Mouse (Mus musculus): Measurements from ENCODE around the gene Brsk1. TPM values are rescaled to one million over a fixed set of nuclear protein-coding genes. Genes with fewer than 3 reads are reported as not detected.

Brsk1 gene
- 9.4 and 9.6 TPM in 2 replicates for polyA plus RNA-seq (2015; fragmentation: Nextera tagmentation; extraction: Ambion mirVana)

DNA sequence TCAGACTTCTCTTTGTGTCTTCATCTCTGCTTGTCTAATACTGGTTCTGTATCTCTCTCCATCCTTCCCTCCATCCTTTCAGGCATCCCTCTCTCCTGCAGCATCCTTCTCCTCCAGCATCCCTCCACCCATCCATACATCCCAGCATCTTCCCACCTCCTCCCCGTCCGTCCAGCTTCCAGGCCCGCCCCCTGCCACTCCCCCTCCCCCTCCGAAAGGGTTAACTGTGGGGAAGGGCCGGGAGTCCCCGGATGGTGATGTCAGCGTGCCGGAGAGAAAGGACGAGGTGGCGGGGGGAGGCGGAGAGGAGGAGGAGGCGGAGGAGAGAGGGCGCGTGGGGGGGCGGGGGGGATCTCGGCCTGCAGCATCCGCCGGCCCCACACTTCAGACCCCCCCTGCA is at the start of gene Brsk1:
Gene Brsk1 (plus strand): TSS at position 218 of the 400 bp plus-strand sequence.

DNA sequence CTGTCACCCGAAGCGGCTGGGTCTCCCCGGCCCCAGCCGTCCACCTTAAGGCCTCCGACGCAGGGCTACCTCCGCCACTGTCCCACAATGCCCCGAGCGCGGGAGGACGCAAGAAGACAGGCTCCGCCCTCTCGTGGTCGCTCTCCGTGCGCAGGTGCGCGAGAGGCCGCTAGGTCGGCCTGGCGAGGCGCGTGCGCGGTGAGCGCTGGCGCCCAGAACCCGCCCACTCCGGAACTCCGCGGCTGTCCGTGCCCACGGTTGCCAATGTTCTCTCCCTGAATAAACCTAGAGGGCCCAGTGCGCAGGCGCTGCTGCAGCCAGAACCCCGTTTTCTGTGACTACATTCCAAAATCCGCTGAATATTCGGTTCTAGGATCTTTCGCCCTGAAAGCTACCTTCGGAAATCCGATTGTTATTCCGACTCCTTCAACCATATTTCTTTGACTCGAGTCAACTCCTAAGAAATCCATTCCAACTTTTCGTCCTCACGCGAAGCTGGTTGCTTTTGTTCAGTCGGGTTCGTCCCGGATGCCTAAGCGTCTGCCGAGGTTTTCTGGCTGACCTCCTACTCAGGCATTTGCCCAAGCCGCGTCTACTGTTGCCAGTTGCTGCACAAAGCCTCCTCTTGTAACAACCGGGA is 31.4 kb upstream of the Brsk1 start, which contains the start of gene Ppp6r1:
Gene Ppp6r1 (minus strand): TSS at position 108 of the 640 bp plus-strand sequence.

DNA sequence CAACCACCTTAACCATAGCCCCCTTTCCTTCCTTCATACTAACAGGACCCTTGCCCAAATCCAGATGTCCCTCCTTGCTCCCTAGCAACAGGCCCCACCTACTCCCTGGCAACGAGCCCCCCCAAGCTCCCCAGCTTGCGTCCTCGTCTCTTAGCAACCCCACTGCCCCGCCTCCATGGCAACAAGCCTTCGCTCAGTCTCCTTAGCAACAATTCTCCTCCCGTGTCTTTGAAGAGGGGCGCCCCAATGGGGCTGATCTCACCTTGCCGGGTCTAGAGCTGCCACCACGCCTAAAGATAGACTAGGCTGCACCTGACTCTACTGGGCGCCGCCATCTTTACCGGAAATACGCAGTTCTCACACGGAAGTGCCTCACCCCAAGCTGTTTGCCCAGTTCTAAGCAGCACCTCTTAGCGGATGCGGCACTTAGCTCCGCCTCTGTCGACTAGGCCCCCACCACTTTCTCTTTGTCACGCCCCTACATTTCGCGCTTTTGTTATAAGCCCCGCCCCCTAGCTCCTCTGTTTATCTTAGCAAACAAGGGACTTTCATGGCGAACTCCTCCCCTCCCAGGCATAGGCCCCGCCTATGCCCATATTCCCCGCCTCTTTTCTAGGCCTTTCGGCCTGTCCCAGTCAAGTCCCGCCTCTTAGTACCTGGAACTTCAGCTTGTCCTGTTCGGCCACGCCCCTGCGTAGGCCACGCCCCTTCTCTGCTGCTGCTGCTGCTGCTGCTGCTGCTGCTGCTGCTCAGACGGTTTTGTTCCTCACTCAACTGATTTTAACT is 5.6 kb upstream of the Brsk1 start, which contains the start of gene Hspbp1:
Gene Hspbp1 (minus strand): TSS at position 437 of the 786 bp plus-strand sequence.

DNA sequence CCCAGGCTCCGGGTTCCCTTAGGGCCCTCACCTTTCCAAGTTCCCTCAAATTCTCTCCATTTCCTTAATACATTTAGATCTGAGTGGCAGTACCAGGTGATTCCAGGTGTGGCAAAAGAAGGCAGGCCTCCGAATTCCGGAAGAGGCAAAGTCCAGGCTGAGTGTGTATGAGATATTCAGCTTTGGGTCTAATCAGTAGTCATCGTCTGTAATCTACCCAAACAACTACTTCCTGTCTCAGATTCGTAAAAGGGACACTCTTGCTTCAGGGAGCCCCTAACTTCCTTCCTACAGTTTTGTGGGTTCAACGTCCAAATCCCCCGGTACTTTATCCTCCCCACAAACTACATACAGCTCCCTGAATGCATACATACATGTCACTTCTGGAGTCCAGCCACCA is 34.8 kb downstream of the Brsk1 start, which contains the start of gene Tmem150b:
Gene Tmem150b (minus strand): TSS at position 81 of the 400 bp plus-strand sequence.

DNA sequence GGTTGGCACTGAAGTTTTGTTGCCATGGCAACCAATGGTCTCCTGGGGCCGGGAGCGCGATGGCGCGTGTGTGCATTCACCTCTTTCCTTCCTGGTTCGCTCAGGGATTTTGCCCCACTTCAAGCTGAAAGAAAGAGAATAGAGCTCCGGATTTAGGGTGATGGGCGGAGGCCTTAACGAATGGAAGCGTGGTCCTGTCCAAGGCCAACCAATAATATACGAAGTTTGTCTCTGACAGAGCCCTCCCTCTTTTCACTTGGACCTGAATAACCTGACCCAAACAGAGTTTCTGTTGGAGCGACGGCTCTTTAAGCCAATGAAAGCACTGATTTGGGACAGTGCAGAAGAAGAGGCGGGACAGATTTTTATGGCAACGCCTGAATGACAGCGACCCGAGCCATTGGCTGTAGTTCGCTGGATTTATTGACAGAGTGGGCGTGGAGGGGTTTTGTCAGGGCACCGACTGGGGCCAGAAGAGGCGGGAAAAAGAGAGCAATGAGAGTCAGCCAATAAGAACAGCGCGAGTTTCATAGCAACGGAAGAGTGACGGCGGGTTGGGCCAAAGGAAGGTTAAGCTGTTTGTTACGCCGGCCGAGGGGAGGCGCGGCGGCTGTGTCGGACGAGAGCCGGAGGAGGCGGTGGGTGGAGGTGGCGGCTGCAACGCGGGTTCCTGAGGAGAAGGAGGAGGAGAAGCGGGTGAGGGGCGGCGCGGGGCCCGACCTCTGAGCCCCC is 49.3 kb downstream of the Brsk1 start, which contains the start of gene Kmt5c:
Gene Kmt5c (plus strand): TSS at position 572 of the 732 bp plus-strand sequence.

DNA sequence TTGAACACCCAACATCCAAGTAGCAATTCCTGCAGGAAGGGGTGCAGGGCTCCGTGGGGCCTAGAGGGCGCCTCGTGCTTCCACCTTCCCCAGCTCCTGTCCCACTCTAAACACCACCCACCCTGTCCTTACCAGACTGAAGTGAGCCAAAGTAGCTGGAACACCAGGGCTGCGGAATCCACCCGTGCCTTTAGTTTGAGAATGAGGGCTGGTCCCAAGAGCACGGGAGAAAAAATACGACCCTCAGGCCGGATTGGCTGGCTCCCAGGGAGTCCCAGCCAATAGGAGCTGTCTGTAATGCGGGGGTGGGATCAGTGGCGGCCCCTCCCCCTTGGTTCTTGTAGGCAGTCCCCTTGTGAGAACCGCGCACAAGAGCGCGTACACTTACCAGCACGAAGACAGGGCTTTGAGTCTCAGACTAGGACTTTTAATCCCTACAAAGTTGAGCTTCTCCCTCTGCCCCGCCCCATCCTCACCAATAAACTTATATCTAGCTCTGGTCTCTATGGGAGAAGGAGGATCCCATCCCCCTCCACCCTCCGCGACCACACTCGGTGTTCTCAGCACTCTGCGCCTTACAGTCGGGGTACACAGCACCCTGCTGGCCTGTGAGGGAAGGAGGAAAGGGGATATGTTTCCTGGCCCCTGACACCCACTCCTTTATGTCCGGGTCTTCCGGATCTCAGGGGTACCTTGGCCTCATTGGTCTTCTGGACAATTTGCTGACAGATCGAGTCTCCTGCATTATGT is 62.6 kb downstream of the Brsk1 start, which contains the start of gene Cox6b2:
Gene Cox6b2 (minus strand): TSS at position 274 of the 750 bp plus-strand sequence.

Other genes starting within 250 kb of the Brsk1 start
- gene Rdh13, start 245.0 kb upstream of the Brsk1 start, polyA plus RNA-seq (2015; fragmentation: Nextera tagmentation; extraction: Ambion mirVana): 34.3 and 37.5 TPM in 2 replicates
- 6.5 and 7.8 TPM in 2 replicates for gene Eps8l1, start 229.9 kb upstream of the Brsk1 start, polyA plus RNA-seq (2015; fragmentation: Nextera tagmentation; extraction: Ambion mirVana)
- 45.1 and 47.7 TPM in 2 replicates for gene Ppp1r12c, start 188.9 kb upstream of the Brsk1 start, polyA plus RNA-seq (2015; fragmentation: Nextera tagmentation; extraction: Ambion mirVana)
- gene Tnnt1, start 174.2 kb upstream of the Brsk1 start, polyA plus RNA-seq (2015; fragmentation: Nextera tagmentation; extraction: Ambion mirVana): 1.9 and 3.6 TPM in 2 replicates
- 2.0 and 2.4 TPM in 2 replicates for gene Tnni3, start 166.4 kb upstream of the Brsk1 start, polyA plus RNA-seq (2015; fragmentation: Nextera tagmentation; extraction: Ambion mirVana)
- 1.5 and 2.1 TPM in 2 replicates for gene Dnaaf3, start 158.2 kb upstream of the Brsk1 start, polyA plus RNA-seq (2015; fragmentation: Nextera tagmentation; extraction: Ambion mirVana)
- gene Syt5, start 143.1 kb upstream of the Brsk1 start, polyA plus RNA-seq (2015; fragmentation: Nextera tagmentation; extraction: Ambion mirVana): 82.1 and 85.1 TPM in 2 replicates
- 0.45 and 0.60 TPM in 2 replicates for gene Ptprh, start 86.6 kb upstream of the Brsk1 start, polyA plus RNA-seq (2015; fragmentation: Nextera tagmentation; extraction: Ambion mirVana)
- gene Tmem86b, start 59.2 kb upstream of the Brsk1 start, polyA plus RNA-seq (2015; fragmentation: Nextera tagmentation; extraction: Ambion mirVana): 0.75 and 1.0 TPM in 2 replicates
- 11.9 and 12.9 TPM in 2 replicates for gene Ppp6r1, start 31.6 kb upstream of the Brsk1 start, polyA plus RNA-seq (2015; fragmentation: Nextera tagmentation; extraction: Ambion mirVana)
- 159 and 162 TPM in 2 replicates for gene Hspbp1, start 5.5 kb upstream of the Brsk1 start, polyA plus RNA-seq (2015; fragmentation: Nextera tagmentation; extraction: Ambion mirVana)
- 0.13 TPM in 1 of 2 replicates, not detected in the other for gene Tmem150b, start 34.6 kb downstream of the Brsk1 start, polyA plus RNA-seq (2015; fragmentation: Nextera tagmentation; extraction: Ambion mirVana)
- 27.9 and 32.2 TPM in 2 replicates for gene Kmt5c, start 49.5 kb downstream of the Brsk1 start, polyA plus RNA-seq (2015; fragmentation: Nextera tagmentation; extraction: Ambion mirVana)
- 64.8 and 72.7 TPM in 2 replicates for gene Cox6b2, start 62.5 kb downstream of the Brsk1 start, polyA plus RNA-seq (2015; fragmentation: Nextera tagmentation; extraction: Ambion mirVana)
- not detected in 2 replicates for gene Fam71e2, start 80.7 kb downstream of the Brsk1 start, polyA plus RNA-seq (2015; fragmentation: Nextera tagmentation; extraction: Ambion mirVana)
- 1.3 and 1.4 TPM in 2 replicates for gene Il11, start 92.3 kb downstream of the Brsk1 start, polyA plus RNA-seq (2015; fragmentation: Nextera tagmentation; extraction: Ambion mirVana)
- not detected in 2 replicates for gene Tmem190, start 92.3 kb downstream of the Brsk1 start, polyA plus RNA-seq (2015; fragmentation: Nextera tagmentation; extraction: Ambion mirVana)
- 15.1 and 19.9 TPM in 2 replicates for gene Tmem238, start 99.1 kb downstream of the Brsk1 start, polyA plus RNA-seq (2015; fragmentation: Nextera tagmentation; extraction: Ambion mirVana)
- 306 and 332 TPM in 2 replicates for gene Rpl28, start 102.3 kb downstream of the Brsk1 start, polyA plus RNA-seq (2015; fragmentation: Nextera tagmentation; extraction: Ambion mirVana)
- 236 and 237 TPM in 2 replicates for gene Ube2s, start 122.0 kb downstream of the Brsk1 start, polyA plus RNA-seq (2015; fragmentation: Nextera tagmentation; extraction: Ambion mirVana)
- 8.2 and 11.1 TPM in 2 replicates for gene Shisa7, start 154.1 kb downstream of the Brsk1 start, polyA plus RNA-seq (2015; fragmentation: Nextera tagmentation; extraction: Ambion mirVana)
- gene Isoc2b, start 179.7 kb downstream of the Brsk1 start, polyA plus RNA-seq (2015; fragmentation: Nextera tagmentation; extraction: Ambion mirVana): 3.1 and 4.0 TPM in 2 replicates
- gene Isoc2a, start 186.5 kb downstream of the Brsk1 start, polyA plus RNA-seq (2015; fragmentation: Nextera tagmentation; extraction: Ambion mirVana): 0.85 and 0.86 TPM in 2 replicates
- 0.42 TPM in 1 of 2 replicates, not detected in the other for gene Gm36210, start 215.9 kb downstream of the Brsk1 start, polyA plus RNA-seq (2015; fragmentation: Nextera tagmentation; extraction: Ambion mirVana)
- gene Zfp628, start 224.6 kb downstream of the Brsk1 start, polyA plus RNA-seq (2015; fragmentation: Nextera tagmentation; extraction: Ambion mirVana): 3.0 and 4.2 TPM in 2 replicates
- gene Nat14, start 231.4 kb downstream of the Brsk1 start, polyA plus RNA-seq (2015; fragmentation: Nextera tagmentation; extraction: Ambion mirVana): 35.0 and 39.1 TPM in 2 replicates
- 0.88 and 1.3 TPM in 2 replicates for gene Ssc5d, start 235.2 kb downstream of the Brsk1 start, polyA plus RNA-seq (2015; fragmentation: Nextera tagmentation; extraction: Ambion mirVana)

Measured in neural tube, postnatal 0 days (tissue).